ENCODE assay signal across 7 mouse cellular contexts in the genomic region with DNA sequence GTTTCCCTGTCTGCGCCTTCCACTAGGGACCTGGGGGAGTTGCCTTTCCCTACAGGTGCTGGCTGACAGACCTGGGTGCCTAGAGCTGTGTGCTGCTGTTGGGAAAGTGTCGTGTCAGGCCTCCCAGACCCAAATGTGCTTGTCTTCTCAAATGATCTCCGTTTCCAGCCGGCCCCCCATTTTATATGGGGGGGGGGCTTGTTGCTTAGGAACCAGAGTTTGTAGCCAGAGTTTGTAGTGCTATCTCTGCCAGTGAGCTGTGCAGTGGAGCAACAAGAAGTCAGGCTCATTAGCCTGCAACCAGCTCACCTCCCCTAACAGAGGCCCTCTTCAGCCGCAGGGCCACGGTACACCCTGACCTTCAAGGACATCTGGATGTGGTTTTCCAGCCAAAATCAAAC.
DNase-seq lines count a peak whose midpoint lies in the region; ATAC-seq and TF ChIP-seq lines count a peak whose summit lies in the region.

No protein-coding gene starts in this region.

- no peak for TF ChIP-seq EP300 in stomach, postnatal 0 days (optimal IDR thresholded peaks at IDR 0.05)

- DNase-seq in midbrain, embryonic 14.5 days, result peak; percentile 5
- DNase-seq in kidney, postnatal 14 days, result peak; percentile 37
- DNase-seq in stomach, postnatal 0 days (ENCODE audit: low spot score), result no peak
- no peak for DNase-seq in adipocyte (ENCODE audit: low spot score)
- no peak for DNase-seq in cerebellum, adult 8-10 months

- H3K27ac ChIP-seq in midbrain, embryonic 14.5 days (replicated peaks; ENCODE audit: low read depth, low read length), result no peak overlapping the region
- H3K27ac ChIP-seq in midbrain, embryonic 15.5 days, result no peak overlapping the region
- peak overlapping the region; percentile 89 for H3K27ac ChIP-seq in heart, embryonic 13.5 days (replicated peaks)
- peak overlapping the region; percentile 35; the same call in 1 of the 2 replicates for H3K27ac ChIP-seq in stomach, postnatal 0 days (replicated peaks)

- ATAC-seq in midbrain, embryonic 14.5 days (ENCODE audit: low FRiP score, low TSS enrichment), result no peak
- no peak for ATAC-seq in midbrain, embryonic 15.5 days (replicated peaks)
- no peak for ATAC-seq in heart, embryonic 13.5 days (ENCODE audit: extremely low read depth, insufficient number of reproducible peaks, low FRiP score, low TSS enrichment)
- ATAC-seq in stomach, postnatal 0 days (ENCODE audit: low FRiP score, low TSS enrichment), result no peak; the same call in 1 of the 2 replicates

- no peak overlapping the region for H3K9ac ChIP-seq in midbrain, embryonic 14.5 days (replicated peaks; ENCODE audit: low read length)
- no peak overlapping the region for H3K9ac ChIP-seq in midbrain, embryonic 15.5 days
- peak overlapping the region; percentile 50 for H3K9ac ChIP-seq in heart, embryonic 13.5 days
- H3K9ac ChIP-seq in stomach, postnatal 0 days (ENCODE audit: low read length), result no peak overlapping the region

- no peak overlapping the region for H3K4me2 ChIP-seq in midbrain, embryonic 14.5 days (ENCODE audit: low read length)
- no peak overlapping the region for H3K4me2 ChIP-seq in midbrain, embryonic 15.5 days
- no peak overlapping the region for H3K4me2 ChIP-seq in heart, embryonic 13.5 days
- no peak overlapping the region for H3K4me2 ChIP-seq in stomach, postnatal 0 days (replicated peaks; ENCODE audit: low read depth)

- H3K36me3 ChIP-seq in midbrain, embryonic 14.5 days (ENCODE audit: control insufficient read depth, insufficient read depth, low read length), result peaks cover 29% of the 10 kb centered on the region
- peaks cover 19% of the 10 kb centered on the region for H3K36me3 ChIP-seq in midbrain, embryonic 15.5 days (replicated peaks)
- peaks cover 38% of the 10 kb centered on the region for H3K36me3 ChIP-seq in heart, embryonic 13.5 days
- peaks cover 12% of the 10 kb centered on the region for H3K36me3 ChIP-seq in stomach, postnatal 0 days (ENCODE audit: control insufficient read depth, insufficient read depth, low read length)

- no peaks in the 10 kb centered on the region for H3K4me1 ChIP-seq in midbrain, embryonic 14.5 days (ENCODE audit: control insufficient read depth, insufficient read depth, low read length)
- no peaks in the 10 kb centered on the region for H3K4me1 ChIP-seq in midbrain, embryonic 15.5 days
- peaks cover 93% of the 10 kb centered on the region for H3K4me1 ChIP-seq in heart, embryonic 13.5 days
- no peaks in the 10 kb centered on the region; the same call in 1 of the 2 replicates for H3K4me1 ChIP-seq in stomach, postnatal 0 days (replicated peaks; ENCODE audit: control insufficient read depth, insufficient read depth)

- no peak for TF ChIP-seq CTCF in stomach, postnatal 0 days (IDR thresholded peaks at IDR 0.05; ENCODE audit: low read depth)

- H3K4me3 ChIP-seq in midbrain, embryonic 14.5 days (replicated peaks; ENCODE audit: low read depth, low read length), result no peak overlapping the region
- no peak overlapping the region for H3K4me3 ChIP-seq in midbrain, embryonic 15.5 days
- H3K4me3 ChIP-seq in heart, embryonic 13.5 days, result no peak overlapping the region
- H3K4me3 ChIP-seq in stomach, postnatal 0 days (ENCODE audit: low read depth, low read length), result no peak overlapping the region

- no peaks in the 10 kb centered on the region for H3K27me3 ChIP-seq in midbrain, embryonic 14.5 days (ENCODE audit: control insufficient read depth, insufficient read depth, low read length)
- no peaks in the 10 kb centered on the region for H3K27me3 ChIP-seq in midbrain, embryonic 15.5 days (replicated peaks)
- no peaks in the 10 kb centered on the region for H3K27me3 ChIP-seq in heart, embryonic 13.5 days (replicated peaks)
- no peaks in the 10 kb centered on the region for H3K27me3 ChIP-seq in stomach, postnatal 0 days (ENCODE audit: control insufficient read depth, insufficient read depth, low read length)

- WGBS in midbrain, embryonic 14.5 days, result 74% methylated on average over 6 of the region's 6 CpGs
- WGBS in midbrain, embryonic 15.5 days, result 72% methylated on average over 6 of the region's 6 CpGs
- WGBS in heart, embryonic 13.5 days, result 33% methylated on average over 6 of the region's 6 CpGs
- 56% methylated on average over 6 of the region's 6 CpGs for WGBS in stomach, postnatal 0 days

- no peaks in the 10 kb centered on the region for H3K9me3 ChIP-seq in midbrain, embryonic 14.5 days (ENCODE audit: control insufficient read depth, low read length)
- no peaks in the 10 kb centered on the region for H3K9me3 ChIP-seq in midbrain, embryonic 15.5 days
- H3K9me3 ChIP-seq in heart, embryonic 13.5 days, result no peaks in the 10 kb centered on the region
- no peaks in the 10 kb centered on the region for H3K9me3 ChIP-seq in stomach, postnatal 0 days (ENCODE audit: control insufficient read depth, low read length)

Comparison
In these comparisons a context has a peak if more than half of its experiments do, and no peak if none do; other contexts are left out.
1. DNase-seq: peak in midbrain, embryonic 14.5 days (single experiment) and kidney, postnatal 14 days (single experiment); none in stomach, postnatal 0 days (single experiment), adipocyte (single experiment) and cerebellum, adult 8-10 months (single experiment).
2. H3K27ac ChIP-seq: peak in heart, embryonic 13.5 days (single experiment) and stomach, postnatal 0 days (single experiment); none in midbrain, embryonic 14.5 days (single experiment) and midbrain, embryonic 15.5 days (single experiment).